Mouse (Mus musculus) liver, embryonic 12.5 days (tissue): ENCODE data around the gene Ccdc30. TPM values are rescaled to one million over a fixed set of nuclear protein-coding genes. Genes with fewer than 3 reads are reported as not detected.

Source experiments
- ATAC-seq: fragments of 200-750 bp; cut with Nextera tagmentation; 2 replicates; pipeline ENCODE4 v1.8.0; 2017; ENCODE audit warnings: moderate number of reproducible peaks, mild to moderate bottlenecking, moderate library complexity
- H3K27ac ChIP-seq: fragments of 300-500 bp; sonication (generic); 2 replicates; pipeline ENCODE4 v1.5.1; 2016; ENCODE audit warnings: mild to moderate bottlenecking
- H3K27me3 ChIP-seq: fragments of 300-500 bp; sonication (generic); replicated peaks from 2 replicates; pipeline ENCODE4 v1.6.1; 2016; ENCODE audit warnings: mild to moderate bottlenecking, moderate library complexity
- H3K36me3 ChIP-seq: fragments of 300-500 bp; sonication (generic); 2 replicates; pipeline ENCODE4 v1.6.1; 2016; ENCODE audit warnings: mild to moderate bottlenecking, moderate library complexity
- H3K4me1 ChIP-seq: fragments of 300-500 bp; sonication (generic); 2 replicates; pipeline ENCODE4 v1.6.1; 2016
- H3K4me2 ChIP-seq: fragments of 300-500 bp; sonication (generic); 2 replicates; pipeline ENCODE4 v1.6.1; 2016; ENCODE audit warnings: mild to moderate bottlenecking, moderate library complexity
- H3K4me3 ChIP-seq: fragments of 300-500 bp; sonication (generic); 2 replicates; pipeline ENCODE4 v1.5.1; 2016; ENCODE audit warnings: mild to moderate bottlenecking, moderate library complexity
- H3K9ac ChIP-seq: fragments of 300-500 bp; sonication (generic); 2 replicates; pipeline ENCODE4 v1.6.1; 2016; ENCODE audit warnings: mild to moderate bottlenecking, moderate library complexity
- H3K9me3 ChIP-seq: fragments of 300-500 bp; sonication (generic); replicated peaks from 2 replicates; pipeline ENCODE4 v1.6.1; 2016; ENCODE audit warnings: mild to moderate bottlenecking, moderate library complexity
- WGBS: fragments of 180-500 bp; shearing (Covaris S2); methylation state at CpG from one replicate; pipeline ENCODE4 v1.1.7; 2016; ENCODE audit not compliant: insufficient replicate concordance; 5-methylcytosine and 5-hydroxymethylcytosine counted together
- polyA plus RNA-seq: library from polyadenylated mRNA; unstranded; fragments of >200 nt; fragmentation: Nextera tagmentation; extraction: Ambion mirVana; gene quantifications from 2 replicates; pipeline ENCODE4 v1.2.1, GENCODE M21; 2016

The Ccdc30 gene
- polyA plus RNA-seq, 1 experiment from 2014 or later = 1.4 TPM

GRCm38 (mm10) chr4:119412791-119413190, 2.5 kb downstream of the Ccdc30 start:
- WGBS = 38% methylated on average over 6 of the region's 6 CpGs
- H3K4me1 ChIP-seq = peaks cover 32% of the 10 kb centered on the region
- H3K9me3 ChIP-seq = 0 out of 2 replicates have a peak, but pooled peaks cover 3% of the 10 kb centered on the region
- no peak overlapping the region for H3K4me2 ChIP-seq
- H3K27me3 ChIP-seq = peaks cover 36% of the 10 kb centered on the region
- H3K36me3 ChIP-seq = no peaks in the 10 kb centered on the region
- no peak for ATAC-seq
- no peak overlapping the region for H3K4me3 ChIP-seq
- H3K27ac ChIP-seq = no peak overlapping the region
- H3K9ac ChIP-seq = no peak overlapping the region

GRCm38 (mm10) chr4:119411877-119412650, 3.3 kb downstream of the Ccdc30 start:
- Histone ChIP-seq H3K36me3 (no peaks in the 10 kb centered on the region), H3K27ac (no peak overlapping the region), H3K4me2 (no peak overlapping the region), H3K4me1 (peaks cover 24% of the 10 kb centered on the region), H3K27me3 (peaks cover 36% of the 10 kb centered on the region), H3K9me3 (0 out of 2 replicates have a peak, but pooled peaks cover 7% of the 10 kb centered on the region), H3K4me3 (no peak overlapping the region), H3K9ac (no peak overlapping the region)
- 64% methylated on average over 12 of the region's 12 CpGs for WGBS
- no peak for ATAC-seq

- Histone ChIP-seq H3K9me3 (0 out of 2 replicates have a peak, but pooled peaks cover 14% of the 10 kb centered on the region), H3K27me3 (no peaks in the 10 kb centered on the region), H3K9ac (no peak overlapping the region), H3K4me2 (no peak overlapping the region), H3K4me3 (no peak overlapping the region), H3K4me1 (no peaks in the 10 kb centered on the region), H3K27ac (no peak overlapping the region), H3K36me3 (no peaks in the 10 kb centered on the region)
- WGBS = 72% methylated on average over 2 of the region's 2 CpGs
- ATAC-seq = no peak
Measured at GRCm38 (mm10) chr4:119403431-119403830, 11.9 kb downstream of the Ccdc30 start.

GRCm38 (mm10) chr4:119400896-119401295, 14.4 kb downstream of the Ccdc30 start:
- no peak for ATAC-seq
- H3K4me3 ChIP-seq = no peak overlapping the region
- WGBS = 42% methylated on average over 7 of the region's 7 CpGs
- no peak overlapping the region for H3K4me2 ChIP-seq
- H3K27me3 ChIP-seq = no peaks in the 10 kb centered on the region
- no peak overlapping the region for H3K27ac ChIP-seq
- H3K9me3 ChIP-seq = 0 out of 2 replicates have a peak, but pooled peaks cover 7% of the 10 kb centered on the region
- no peak overlapping the region for H3K9ac ChIP-seq
- no peaks in the 10 kb centered on the region for H3K36me3 ChIP-seq
- H3K4me1 ChIP-seq = no peaks in the 10 kb centered on the region

- Histone ChIP-seq H3K27me3 (peaks cover 6% of the 10 kb centered on the region; the same call in 1 of the 2 replicates), H3K9ac (no peak overlapping the region), H3K4me3 (no peak overlapping the region), H3K27ac (no peak overlapping the region), H3K4me1 (no peaks in the 10 kb centered on the region), H3K4me2 (no peak overlapping the region), H3K9me3 (0 out of 2 replicates have a peak, but pooled peaks cover 7% of the 10 kb centered on the region), H3K36me3 (no peaks in the 10 kb centered on the region)
- 70% methylated on average over 7 of the region's 7 CpGs for WGBS
- ATAC-seq = no peak
Measured at GRCm38 (mm10) chr4:119398751-119399150, 16.6 kb downstream of the Ccdc30 start.

- H3K4me3 ChIP-seq = no peak overlapping the region
- H3K27ac ChIP-seq = no peak overlapping the region
- no peaks in the 10 kb centered on the region for H3K36me3 ChIP-seq
- H3K4me2 ChIP-seq = no peak overlapping the region
- no peak for ATAC-seq
- H3K9me3 ChIP-seq = no peaks in the 10 kb centered on the region
- no peaks in the 10 kb centered on the region for H3K4me1 ChIP-seq
- no peak overlapping the region for H3K9ac ChIP-seq
- WGBS = 74% methylated on average over 1 of the region's 1 CpGs
- 0 out of 2 replicates have a peak, but pooled peaks cover 6% of the 10 kb centered on the region for H3K27me3 ChIP-seq
Measured at GRCm38 (mm10) chr4:119390369-119390768, 25.0 kb downstream of the Ccdc30 start.

- no peak for ATAC-seq
- Histone ChIP-seq H3K4me2 (no peak overlapping the region), H3K27ac (no peak overlapping the region), H3K9ac (no peak overlapping the region), H3K4me3 (no peak overlapping the region), H3K27me3 (no peaks in the 10 kb centered on the region), H3K36me3 (no peaks in the 10 kb centered on the region), H3K9me3 (no peaks in the 10 kb centered on the region), H3K4me1 (no peaks in the 10 kb centered on the region)
- 71% methylated on average over 3 of the region's 3 CpGs for WGBS
Measured at GRCm38 (mm10) chr4:119389184-119389583, 26.1 kb downstream of the Ccdc30 start.

- no peaks in the 10 kb centered on the region for H3K9me3 ChIP-seq
- H3K9ac ChIP-seq = no peak overlapping the region
- no peak overlapping the region for H3K4me2 ChIP-seq
- H3K4me1 ChIP-seq = no peaks in the 10 kb centered on the region
- no peak for ATAC-seq
- 59% methylated on average over 7 of the region's 7 CpGs for WGBS
- H3K27me3 ChIP-seq = peaks cover 2% of the 10 kb centered on the region
- no peak overlapping the region for H3K4me3 ChIP-seq
- no peak overlapping the region for H3K27ac ChIP-seq
- no peaks in the 10 kb centered on the region for H3K36me3 ChIP-seq
Measured at GRCm38 (mm10) chr4:119381471-119382190, 33.7 kb downstream of the Ccdc30 start.

GRCm38 (mm10) chr4:119369460-119369859, 45.9 kb downstream of the Ccdc30 start:
- H3K9me3 ChIP-seq = no peaks in the 10 kb centered on the region
- 71% methylated on average over 6 of the region's 6 CpGs for WGBS

GRCm38 (mm10) chr4:119366758-119367526, 48.4 kb downstream of the Ccdc30 start:
- no peaks in the 10 kb centered on the region for H3K27me3 ChIP-seq
- H3K4me2 ChIP-seq = no peak overlapping the region
- no peaks in the 10 kb centered on the region for H3K36me3 ChIP-seq
- H3K4me3 ChIP-seq = no peak overlapping the region
- no peaks in the 10 kb centered on the region for H3K9me3 ChIP-seq
- H3K27ac ChIP-seq = no peak overlapping the region
- 39% methylated on average over 4 of the region's 4 CpGs for WGBS
- ATAC-seq = no peak
- no peaks in the 10 kb centered on the region for H3K4me1 ChIP-seq
- no peak overlapping the region for H3K9ac ChIP-seq

More at GRCm38 (mm10) chr4:119369460-119369859, 45.9 kb downstream of the Ccdc30 start:
- Histone ChIP-seq H3K4me1 (no peaks in the 10 kb centered on the region), H3K9ac (no peak overlapping the region), H3K4me3 (no peak overlapping the region), H3K36me3 (no peaks in the 10 kb centered on the region), H3K4me2 (no peak overlapping the region), H3K27me3 (no peaks in the 10 kb centered on the region), H3K27ac (no peak overlapping the region)
- no peak for ATAC-seq

- Histone ChIP-seq H3K4me2 (no peak overlapping the region), H3K36me3 (no peaks in the 10 kb centered on the region), H3K9me3 (no peaks in the 10 kb centered on the region), H3K27ac (no peak overlapping the region), H3K9ac (no peak overlapping the region), H3K4me3 (no peak overlapping the region), H3K4me1 (0 out of 2 replicates have a peak, but pooled peaks cover 6% of the 10 kb centered on the region), H3K27me3 (peaks cover 22% of the 10 kb centered on the region)
- WGBS = 60% methylated on average over 3 of the region's 3 CpGs
- ATAC-seq = no peak
Measured at GRCm38 (mm10) chr4:119362231-119362630, 53.1 kb downstream of the Ccdc30 start.
